Mouse (Mus musculus): Measurements from ENCODE around the gene Fmo5. TPM values are rescaled to one million over a fixed set of nuclear protein-coding genes. Genes with fewer than 3 reads are reported as not detected.
A peak's percentile ranks its signal among the peaks of the same experiment; 100 is the strongest.

The Fmo5 gene
- polyA plus RNA-seq, 1 experiment, result 21.9 TPM

DNA sequence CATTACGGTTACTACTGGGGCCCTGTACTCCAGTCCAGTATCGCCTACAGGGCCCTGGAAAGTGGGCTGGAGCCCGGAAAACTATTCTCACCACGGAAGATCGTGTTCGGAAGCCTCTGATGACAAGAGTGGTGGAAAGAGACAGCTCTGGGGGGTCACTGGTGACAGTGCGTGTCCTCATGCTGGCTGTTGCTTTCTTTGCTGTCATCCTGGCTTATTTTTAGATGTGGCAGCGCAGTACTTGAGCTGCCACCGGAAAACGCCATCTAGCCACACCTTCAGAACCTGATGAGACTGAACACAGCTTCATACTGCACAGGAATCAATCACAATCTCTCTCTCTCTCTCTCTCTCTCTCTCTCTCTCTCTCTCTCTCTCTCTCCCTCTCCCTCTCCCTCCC, 23.0 kb downstream of the Fmo5 start:
- no peak for TF ChIP-seq POLR2A (IDR thresholded peaks at IDR 0.05; ENCODE audit: borderline replicate concordance, low read depth, low read length)
- TF ChIP-seq CTCF (IDR thresholded peaks at IDR 0.05; ENCODE audit: low read depth, low read length), result no peak
- H3K4me3 ChIP-seq (ENCODE audit: insufficient read depth, low read length), result no peak overlapping the region

DNA sequence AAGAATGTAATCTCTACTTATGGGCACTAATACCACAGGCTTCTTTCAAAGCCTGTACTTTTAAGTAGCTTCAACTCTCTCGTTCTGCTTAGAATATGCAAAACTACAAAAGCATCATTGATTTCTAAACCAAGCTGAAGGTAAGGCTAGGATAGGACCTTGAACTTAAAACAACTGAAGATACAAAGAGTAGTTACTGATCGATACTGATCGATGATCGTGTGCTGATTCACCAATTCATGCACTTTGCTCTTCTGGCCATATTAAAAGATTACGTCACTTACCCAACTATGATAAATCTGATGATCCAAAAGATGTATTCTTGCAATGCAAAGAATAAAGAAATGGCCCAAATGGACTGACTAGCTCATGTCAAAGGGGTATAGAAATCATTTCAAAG, 25.2 kb downstream of the Fmo5 start:
- Histone ChIP-seq H3K4me1 (ENCODE audit: control insufficient read depth, insufficient read depth, low read length) (no peaks in the 10 kb centered on the region; the same call in 1 of the 2 replicates), H3K4me3 (ENCODE audit: insufficient read depth, low read length) (no peak overlapping the region), H3K27ac (ENCODE audit: insufficient read depth, low read depth, low read length) (no peak overlapping the region)
- no peak for TF ChIP-seq CTCF (IDR thresholded peaks at IDR 0.05; ENCODE audit: low read depth, low read length)
- TF ChIP-seq POLR2A (IDR thresholded peaks at IDR 0.05; ENCODE audit: borderline replicate concordance, low read depth, low read length), result no peak

More for the DNA sequence above, 23.0 kb downstream of the Fmo5 start:
- H3K4me1 ChIP-seq (ENCODE audit: control insufficient read depth, insufficient read depth, low read length), result no peaks in the 10 kb centered on the region
- no peak overlapping the region for H3K27ac ChIP-seq (ENCODE audit: insufficient read depth, low read depth, low read length)

DNA sequence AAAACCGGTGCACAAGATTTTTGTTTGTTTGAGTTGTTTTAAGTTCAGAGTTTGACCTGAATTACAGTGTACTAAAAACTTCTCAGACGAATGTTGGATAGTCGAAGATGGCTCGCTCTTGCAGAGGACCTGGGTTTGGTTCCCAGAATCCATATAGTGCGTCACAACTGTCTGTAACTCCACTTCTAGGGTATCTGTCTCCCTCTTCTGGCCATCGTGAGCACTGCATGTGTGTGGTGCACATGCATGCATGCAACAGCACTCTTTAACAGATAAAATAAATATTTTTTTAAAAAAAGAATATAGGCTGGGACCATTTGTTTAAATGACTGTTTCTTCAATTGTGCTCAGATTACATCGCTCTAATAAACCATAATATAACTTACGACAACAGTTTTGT, 26.3 kb downstream of the Fmo5 start:
- TF ChIP-seq CTCF (IDR thresholded peaks at IDR 0.05; ENCODE audit: low read depth, low read length) (peak; percentile 26; the same call in 1 of the 2 replicates), POLR2A (IDR thresholded peaks at IDR 0.05; ENCODE audit: borderline replicate concordance, low read depth, low read length) (no peak)
- peaks cover 9% of the 10 kb centered on the region for H3K4me1 ChIP-seq (ENCODE audit: control insufficient read depth, insufficient read depth, low read length)
- no peak overlapping the region for H3K27ac ChIP-seq (ENCODE audit: insufficient read depth, low read depth, low read length)
- H3K4me3 ChIP-seq (ENCODE audit: insufficient read depth, low read length), result no peak overlapping the region

DNA sequence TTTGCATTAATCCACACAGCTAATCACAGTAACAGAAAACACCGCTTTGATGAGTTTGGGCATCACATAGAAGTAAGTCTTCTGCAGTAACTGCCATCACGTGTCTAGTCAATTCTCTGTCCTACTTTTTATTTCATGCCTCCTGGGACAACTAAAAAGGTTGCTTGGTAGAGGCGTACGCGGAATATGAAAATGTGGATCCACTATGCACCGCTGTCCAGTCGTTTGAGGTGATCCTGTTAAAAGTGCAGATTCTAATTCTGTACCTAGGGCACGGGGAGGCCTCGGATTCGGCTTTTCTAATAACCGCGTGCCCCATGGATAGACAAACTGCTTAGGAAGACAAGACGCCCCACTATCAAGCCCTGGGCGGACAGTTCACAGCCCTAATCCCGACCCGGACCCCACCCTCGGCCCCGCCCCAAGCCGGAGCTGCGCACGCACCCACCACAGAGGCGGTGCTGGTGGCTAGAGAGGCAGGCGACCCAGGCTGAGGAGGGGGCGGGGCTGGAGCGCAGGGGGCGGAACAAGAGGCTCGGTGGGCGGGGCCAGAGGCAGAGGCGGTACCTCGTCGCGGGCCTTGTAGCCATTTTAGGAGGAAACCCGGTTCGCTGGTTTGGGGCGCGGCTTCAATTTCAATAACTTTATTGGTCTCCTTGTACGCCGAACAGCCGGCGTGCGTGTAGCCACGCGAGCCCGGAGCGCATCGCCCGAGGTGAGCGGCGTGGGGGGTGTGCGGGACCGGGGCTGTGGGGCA, 29.2 kb downstream of the Fmo5 start, which contains the start of gene Prkab2:
TSS of gene Prkab2 (plus strand) at position 539 of the 757 bp plus-strand sequence.
- peak within 1 kb of the TSS; percentile 43 for H3K27ac ChIP-seq (ENCODE audit: insufficient read depth, low read depth, low read length)
- no peak for TF ChIP-seq CTCF (IDR thresholded peaks at IDR 0.05; ENCODE audit: low read depth, low read length)
- TF ChIP-seq POLR2A (IDR thresholded peaks at IDR 0.05; ENCODE audit: borderline replicate concordance, low read depth, low read length), result peak; percentile 83; the same call in 1 of the 2 replicates

DNA sequence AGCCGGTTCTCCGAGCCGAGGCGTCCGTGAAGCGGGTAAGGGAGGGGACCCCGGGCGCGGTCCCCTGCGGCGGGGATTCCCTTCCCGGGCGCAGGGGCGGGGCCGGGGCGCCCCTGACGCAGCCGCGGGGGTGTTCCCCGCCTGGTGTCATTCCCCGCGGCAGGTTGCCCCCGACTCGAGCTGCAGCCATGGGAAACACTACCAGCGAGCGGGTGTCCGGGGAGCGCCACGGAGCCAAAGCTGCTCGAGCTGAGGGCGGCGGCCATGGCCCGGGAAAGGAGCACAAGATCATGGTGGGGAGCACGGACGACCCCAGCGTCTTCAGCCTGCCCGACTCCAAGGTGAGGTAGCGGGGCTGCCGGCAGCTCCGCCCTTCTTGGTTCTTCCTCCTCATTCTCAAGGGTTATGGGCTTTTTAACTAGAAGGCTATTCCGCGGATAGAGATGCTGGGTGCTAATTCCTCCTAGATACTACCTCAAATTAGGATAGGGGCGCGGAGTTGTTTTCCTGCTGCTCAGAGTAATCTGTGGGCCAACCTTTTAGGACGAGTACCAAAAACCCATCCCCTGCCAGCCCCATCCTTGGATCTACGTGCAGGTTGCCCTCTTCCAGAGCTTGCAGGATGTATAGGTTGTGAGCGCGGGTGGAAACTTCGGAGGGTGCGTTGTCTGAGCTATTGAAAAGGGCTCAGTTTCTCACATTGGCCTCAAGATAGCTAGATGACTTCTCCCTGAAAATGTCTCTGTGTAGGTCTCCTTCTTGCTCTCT, 30.0 kb downstream of the Fmo5 start:
- H3K4me1 ChIP-seq (ENCODE audit: control insufficient read depth, insufficient read depth, low read length), result peaks cover 21% of the 10 kb centered on the region
- H3K4me3 ChIP-seq (ENCODE audit: insufficient read depth, low read length), result peak overlapping the region; percentile 100
- TF ChIP-seq CTCF (IDR thresholded peaks at IDR 0.05; ENCODE audit: low read depth, low read length), result no peak
- TF ChIP-seq POLR2A (IDR thresholded peaks at IDR 0.05; ENCODE audit: borderline replicate concordance, low read depth, low read length), result no peak
- 0 out of 2 replicates have a peak overlapping the region, but pooled peaks have one; percentile 7 for H3K27ac ChIP-seq (ENCODE audit: insufficient read depth, low read depth, low read length)

More for the DNA sequence above, 29.2 kb downstream of the Fmo5 start, which contains the start of gene Prkab2:
- peaks cover 21% of the 10 kb centered on the region for H3K4me1 ChIP-seq (ENCODE audit: control insufficient read depth, insufficient read depth, low read length)
- peak within 1 kb of the TSS; percentile 100 for H3K4me3 ChIP-seq (ENCODE audit: insufficient read depth, low read length)

- TF ChIP-seq POLR2A (IDR thresholded peaks at IDR 0.05; ENCODE audit: borderline replicate concordance, low read depth, low read length) (no peak), CTCF (IDR thresholded peaks at IDR 0.05; ENCODE audit: low read depth, low read length) (no peak)
- Histone ChIP-seq H3K27ac (ENCODE audit: insufficient read depth, low read depth, low read length) (peak overlapping the region; percentile 6; the same call in 1 of the 2 replicates), H3K4me1 (ENCODE audit: control insufficient read depth, insufficient read depth, low read length) (peaks cover 22% of the 10 kb centered on the region), H3K4me3 (ENCODE audit: insufficient read depth, low read length) (no peak overlapping the region)
Measured at GRCm38 (mm10) chr3:97659746-97660145, 31.1 kb downstream of the Fmo5 start.

GRCm38 (mm10) chr3:97661206-97661605, 32.6 kb downstream of the Fmo5 start:
- Histone ChIP-seq H3K4me3 (ENCODE audit: insufficient read depth, low read length) (no peak overlapping the region), H3K27ac (ENCODE audit: insufficient read depth, low read depth, low read length) (no peak overlapping the region), H3K4me1 (ENCODE audit: control insufficient read depth, insufficient read depth, low read length) (peaks cover 31% of the 10 kb centered on the region)
- TF ChIP-seq POLR2A (IDR thresholded peaks at IDR 0.05; ENCODE audit: borderline replicate concordance, low read depth, low read length), result no peak
- no peak for TF ChIP-seq CTCF (IDR thresholded peaks at IDR 0.05; ENCODE audit: low read depth, low read length)

- H3K27ac ChIP-seq (ENCODE audit: insufficient read depth, low read depth, low read length), result peak overlapping the region; percentile 49
- no peak overlapping the region for H3K4me3 ChIP-seq (ENCODE audit: insufficient read depth, low read length)
- TF ChIP-seq POLR2A (IDR thresholded peaks at IDR 0.05; ENCODE audit: borderline replicate concordance, low read depth, low read length) (no peak), CTCF (IDR thresholded peaks at IDR 0.05; ENCODE audit: low read depth, low read length) (no peak)
- peaks cover 22% of the 10 kb centered on the region for H3K4me1 ChIP-seq (ENCODE audit: control insufficient read depth, insufficient read depth, low read length)
Measured at GRCm38 (mm10) chr3:97665525-97665924, 36.9 kb downstream of the Fmo5 start.

DNA sequence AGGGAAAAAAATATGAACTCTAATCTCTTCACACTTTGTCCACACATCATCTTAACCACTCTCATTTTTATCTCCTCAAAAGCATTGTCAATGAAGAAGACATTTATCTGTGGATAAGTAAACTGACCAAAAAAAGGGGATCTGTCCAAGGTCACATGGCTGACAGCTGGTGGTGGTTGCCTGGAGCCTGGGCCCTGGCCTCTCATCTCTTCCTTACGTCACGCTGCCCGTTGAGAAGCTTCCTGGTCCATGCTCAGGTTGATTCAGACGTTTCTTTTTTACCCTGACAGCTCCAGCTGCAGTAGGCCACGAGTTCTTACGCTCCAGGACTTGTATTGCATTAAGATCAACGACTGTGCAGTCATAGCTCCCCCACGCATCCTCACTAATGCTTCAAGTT, 37.5 kb downstream of the Fmo5 start:
- Histone ChIP-seq H3K4me3 (ENCODE audit: insufficient read depth, low read length) (no peak overlapping the region), H3K27ac (ENCODE audit: insufficient read depth, low read depth, low read length) (peak overlapping the region; percentile 49), H3K4me1 (ENCODE audit: control insufficient read depth, insufficient read depth, low read length) (peaks cover 19% of the 10 kb centered on the region)
- no peak for TF ChIP-seq CTCF (IDR thresholded peaks at IDR 0.05; ENCODE audit: low read depth, low read length)
- TF ChIP-seq POLR2A (IDR thresholded peaks at IDR 0.05; ENCODE audit: borderline replicate concordance, low read depth, low read length), result no peak
